Mouse (Mus musculus) skeletal muscle tissue, adult 2 months (tissue): ENCODE measurements around the gene Inpp4b.
A peak's percentile ranks its signal among the peaks of the same experiment; 100 is the strongest.

ENCODE experiments used
- DNase-seq: peaks from one replicate; pipeline ENCODE4 v3.0.0-alpha.2; 2012; ENCODE audit warnings: low read depth, low spot score

Gene Inpp4b

DNA sequence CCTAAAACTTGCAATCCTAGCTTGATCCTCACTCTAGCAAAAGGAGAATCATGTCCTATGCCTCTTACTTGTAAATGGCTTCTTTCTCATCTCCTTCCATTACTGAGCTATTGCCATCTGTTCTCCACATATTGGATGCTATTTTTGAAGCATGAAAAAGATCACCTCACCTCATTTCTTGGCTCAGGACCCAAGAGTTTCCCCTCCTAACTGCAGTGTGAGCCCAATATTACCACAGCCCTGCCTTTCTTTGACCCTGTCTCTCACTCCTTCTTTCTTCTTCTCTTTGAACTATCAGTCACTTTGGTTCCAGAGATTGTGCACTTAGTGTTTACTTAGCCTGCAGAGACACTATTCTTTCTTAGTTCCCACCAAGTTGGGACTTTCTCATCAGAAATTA is 489.1 kb downstream of the Inpp4b start:
- no peak for DNase-seq

DNA sequence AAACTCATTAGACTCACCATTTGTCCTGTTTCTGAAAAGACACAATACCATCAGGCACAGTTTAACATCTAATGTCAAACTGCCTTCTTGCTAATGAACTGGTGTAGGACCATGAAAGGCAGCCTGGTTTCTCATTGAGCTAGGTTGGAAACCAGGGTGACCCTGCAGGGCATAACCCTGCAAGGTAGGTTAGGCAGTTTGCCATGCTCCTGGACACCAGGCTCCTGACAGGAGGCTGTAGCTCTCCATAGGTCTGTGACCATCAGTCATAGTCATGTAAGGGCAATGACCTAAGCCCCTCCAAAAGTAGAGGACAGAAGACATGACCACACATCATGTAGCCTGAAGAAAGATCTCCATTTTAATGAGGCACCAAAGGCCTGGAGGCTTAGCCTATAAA is 491.5 kb downstream of the Inpp4b start:
- no peak for DNase-seq

DNA sequence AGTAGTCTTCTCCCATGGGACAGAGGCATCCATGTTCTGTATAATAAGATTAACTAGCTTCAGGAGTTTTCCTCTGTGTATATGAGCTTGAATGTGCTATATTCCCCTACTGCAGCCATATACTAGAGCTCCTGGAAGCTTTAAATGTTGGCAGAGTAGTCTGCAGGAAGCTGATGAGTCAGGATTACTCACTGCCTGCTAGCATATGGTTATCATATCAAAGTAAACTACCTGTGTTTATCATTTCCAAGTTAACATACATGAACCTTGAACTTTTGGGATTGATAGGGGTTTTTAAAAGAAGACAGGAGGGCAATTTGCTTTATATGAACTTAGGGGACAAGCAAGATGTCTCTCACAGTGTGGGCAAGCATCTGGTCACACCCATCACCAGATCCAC is 498.2 kb downstream of the Inpp4b start:
- no peak for DNase-seq

DNA sequence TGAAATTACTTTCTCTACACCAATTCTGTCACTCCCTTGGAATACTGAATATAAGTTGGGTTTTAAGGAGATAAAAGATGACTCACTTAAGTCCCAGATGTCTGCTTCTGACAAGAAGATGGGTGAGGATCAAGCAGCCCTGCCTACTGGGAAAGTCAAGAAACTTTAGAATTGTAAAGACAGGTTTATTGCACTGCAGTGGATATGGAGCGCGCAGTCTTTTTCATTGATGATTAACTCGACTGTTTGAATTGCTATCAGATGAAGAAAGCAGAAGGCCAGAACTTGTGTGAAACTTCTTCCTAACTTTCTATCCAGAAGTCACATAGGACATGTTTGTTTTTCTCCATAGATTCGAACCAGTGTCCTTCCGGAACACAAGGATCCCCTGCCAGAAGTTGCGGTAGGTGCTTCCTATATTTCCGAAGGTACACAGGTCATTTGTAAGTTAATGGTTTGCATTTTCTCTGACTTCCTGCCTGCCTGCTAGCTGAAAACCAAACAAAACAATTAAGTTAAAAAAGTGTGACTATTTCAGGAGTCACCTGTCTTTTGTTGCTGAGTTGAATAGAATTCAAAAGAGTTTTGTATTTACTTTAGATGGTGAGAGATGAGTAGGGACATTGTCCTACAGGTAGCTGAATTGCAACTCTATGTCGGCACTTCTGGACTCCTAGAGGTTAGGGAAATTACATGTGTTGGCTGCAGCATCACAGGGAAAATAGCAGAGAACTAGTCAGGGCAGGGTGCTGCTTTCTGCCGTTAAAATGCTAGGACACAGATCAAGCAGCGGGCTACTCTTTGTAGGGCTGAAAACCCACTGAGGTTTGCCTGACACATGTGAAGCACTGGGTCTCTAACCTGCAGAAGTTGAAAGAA is 502.0 kb downstream of the Inpp4b start:
- DNase-seq: no peak

DNA sequence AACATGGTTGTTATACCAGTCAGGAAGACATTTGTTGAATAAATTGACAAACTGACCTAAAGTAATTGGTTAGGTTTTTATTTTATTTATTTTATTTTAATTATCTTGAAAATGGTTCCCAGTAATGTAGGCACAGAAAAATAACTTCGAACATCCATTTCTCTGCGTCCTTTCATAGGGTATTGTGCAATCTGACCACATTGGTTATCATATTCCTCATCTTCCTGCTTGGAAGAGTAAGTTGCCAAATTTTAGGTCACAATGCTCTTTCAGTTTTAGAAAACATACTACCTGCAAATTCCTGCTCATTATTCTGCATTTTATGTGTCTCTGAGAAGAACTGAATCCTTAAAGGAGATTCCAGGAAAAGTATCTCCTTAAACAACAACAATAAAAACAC is 505.6 kb downstream of the Inpp4b start:
- DNase-seq: no peak

DNA sequence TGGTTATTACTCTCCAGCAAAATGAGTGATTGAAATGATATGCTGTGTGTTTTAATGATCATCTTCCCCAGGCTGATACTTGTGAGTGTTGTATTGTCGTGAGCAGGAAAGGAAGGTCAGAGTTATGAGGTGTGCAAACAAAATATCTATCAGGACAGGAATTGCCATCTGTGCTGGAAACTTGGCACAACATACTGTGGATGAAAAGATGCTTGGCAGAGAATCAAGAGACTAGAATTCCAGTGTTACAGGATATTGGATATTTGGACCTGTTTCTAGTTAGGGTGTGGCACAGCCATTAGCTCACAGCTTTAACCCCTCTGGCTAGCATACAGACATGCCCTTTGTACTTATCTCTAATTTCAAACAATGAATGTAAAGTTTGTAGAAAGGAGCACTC is 507.6 kb downstream of the Inpp4b start:
- DNase-seq: no peak

DNA sequence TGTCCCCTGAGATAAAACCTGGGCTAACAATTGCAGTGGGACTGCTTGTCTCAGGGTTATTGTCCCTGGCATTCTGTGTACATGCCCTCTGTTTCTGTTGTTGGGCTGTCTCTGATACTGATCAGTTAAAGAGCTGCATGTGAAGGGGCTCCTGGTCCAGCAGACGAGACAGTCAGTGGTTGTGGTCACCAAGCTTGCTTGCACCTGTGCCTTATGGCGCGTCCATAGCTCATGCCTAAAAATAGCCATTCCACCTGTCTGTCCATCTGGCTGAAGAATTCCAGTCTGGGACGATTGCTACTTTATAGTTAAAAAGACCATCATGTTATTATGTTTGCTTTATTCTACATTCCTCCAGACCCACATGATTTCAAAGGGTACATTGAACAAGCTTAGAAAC is 510.8 kb downstream of the Inpp4b start:
- no peak for DNase-seq

DNA sequence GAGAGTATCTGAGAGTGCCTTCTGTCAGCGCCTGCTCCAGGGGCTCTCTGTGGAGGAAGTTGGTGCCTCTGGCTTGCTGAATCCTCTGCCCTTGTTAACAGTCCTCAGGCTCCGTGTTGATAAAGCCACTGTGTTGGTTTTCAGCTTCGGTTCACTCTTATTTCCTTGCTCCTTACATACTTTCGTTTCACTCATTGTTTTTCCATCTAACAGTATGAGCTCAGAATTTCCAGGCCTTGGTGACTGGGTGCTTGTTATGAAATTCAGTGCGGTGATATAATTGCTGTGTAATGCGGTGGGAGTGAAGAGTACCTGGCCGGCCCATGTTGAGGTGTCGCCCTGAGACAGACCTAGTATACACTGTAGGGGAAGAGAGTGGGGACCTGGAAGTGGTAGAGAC is 512.2 kb downstream of the Inpp4b start:
- no peak for DNase-seq

DNA sequence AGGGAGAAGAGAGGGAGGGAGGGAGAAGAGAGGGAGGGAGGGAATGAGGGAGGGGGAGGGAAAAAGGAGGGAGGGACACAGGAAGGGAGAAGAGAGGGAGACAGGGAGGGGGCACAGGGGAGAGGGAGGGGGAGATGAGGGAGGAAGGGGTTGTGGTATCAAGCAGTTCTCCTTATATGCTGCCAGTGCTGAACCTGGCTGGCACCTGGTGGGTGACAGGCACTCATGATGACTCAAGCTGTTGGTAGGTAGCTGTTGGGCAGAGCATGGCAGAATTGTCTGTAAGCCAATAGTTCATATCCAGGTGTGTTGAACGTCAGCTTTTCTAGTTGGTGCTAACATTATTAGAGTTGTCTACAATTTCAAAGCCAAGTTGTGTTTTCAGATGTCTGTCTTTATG is 512.7 kb downstream of the Inpp4b start:
- no peak for DNase-seq

DNA sequence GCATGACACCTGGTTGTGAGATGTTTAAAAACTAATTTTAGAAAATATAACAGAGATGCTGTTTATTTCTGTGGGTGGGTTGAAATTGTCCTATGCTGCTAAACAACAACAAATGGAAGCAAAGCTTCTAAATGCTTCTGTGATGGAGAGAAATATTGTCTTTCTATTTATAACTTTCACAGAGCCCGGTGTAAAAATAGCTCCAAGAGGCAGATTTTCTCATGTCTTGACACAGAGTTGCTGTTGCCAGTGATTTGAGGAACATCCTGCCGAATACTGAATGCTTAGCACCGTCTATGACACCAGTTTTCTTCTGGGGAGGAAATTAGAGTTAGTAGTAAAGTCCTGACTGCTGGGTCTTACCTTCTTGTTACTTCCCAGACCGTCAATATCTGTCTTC is 513.8 kb downstream of the Inpp4b start:
- no peak for DNase-seq

DNA sequence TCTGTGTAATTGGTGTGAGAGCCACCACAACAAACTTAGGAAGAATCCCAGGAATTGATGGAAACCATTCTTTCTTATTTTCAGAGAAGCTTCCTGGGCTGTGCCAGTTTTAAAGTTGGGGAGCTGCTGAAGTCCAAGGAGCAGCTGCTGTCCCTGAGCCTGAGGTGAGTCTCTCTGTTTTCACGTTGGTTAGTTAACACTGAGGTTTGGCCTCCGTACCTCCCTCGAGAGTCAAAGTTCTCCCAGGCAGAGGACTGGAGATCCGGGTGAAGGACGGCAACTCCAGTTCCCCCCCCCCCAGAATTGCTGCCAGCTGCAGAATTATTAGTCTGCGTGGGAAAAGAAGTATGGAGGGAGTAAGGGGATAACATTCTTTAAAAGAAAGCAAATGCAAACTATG is 514.3 kb downstream of the Inpp4b start:
- DNase-seq: no peak

DNA sequence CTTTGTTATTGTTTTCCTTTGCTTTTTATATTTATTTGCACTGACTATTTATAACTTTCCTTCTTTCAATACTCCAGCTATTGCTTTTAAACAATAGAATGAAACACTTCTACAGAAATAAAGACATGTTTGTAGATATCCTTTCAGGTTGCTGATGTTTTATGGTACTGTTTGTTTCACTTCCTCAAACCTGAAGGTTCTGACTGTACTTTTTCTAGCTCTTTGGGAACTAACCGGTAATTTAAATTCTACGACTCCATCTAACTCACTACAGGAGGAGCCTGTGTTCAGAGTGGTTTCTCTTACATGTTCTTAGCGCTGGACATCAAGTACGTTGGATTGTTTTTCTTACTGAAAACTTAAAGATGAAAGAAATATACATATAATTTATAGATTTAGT is 516.0 kb downstream of the Inpp4b start:
- no peak for DNase-seq

DNA sequence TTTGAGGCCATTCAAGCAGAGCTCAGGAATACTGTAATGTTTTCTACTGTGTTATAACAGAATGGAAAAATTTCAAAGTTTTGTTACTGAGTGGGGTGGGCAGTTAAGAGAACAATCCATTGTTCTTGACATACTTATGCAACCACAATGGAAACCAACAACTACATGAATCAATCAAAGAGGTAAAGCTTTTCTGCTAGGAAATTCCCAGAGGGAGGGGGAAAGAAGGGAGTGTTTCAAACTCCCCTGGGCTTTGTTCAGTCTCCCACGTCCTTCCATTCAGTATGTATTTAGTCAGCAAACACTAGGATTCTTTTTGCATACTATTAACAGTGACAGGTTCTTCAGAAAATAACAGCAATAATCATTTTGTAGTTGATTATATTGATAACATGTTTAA is 517.4 kb downstream of the Inpp4b start:
- no peak for DNase-seq

DNA sequence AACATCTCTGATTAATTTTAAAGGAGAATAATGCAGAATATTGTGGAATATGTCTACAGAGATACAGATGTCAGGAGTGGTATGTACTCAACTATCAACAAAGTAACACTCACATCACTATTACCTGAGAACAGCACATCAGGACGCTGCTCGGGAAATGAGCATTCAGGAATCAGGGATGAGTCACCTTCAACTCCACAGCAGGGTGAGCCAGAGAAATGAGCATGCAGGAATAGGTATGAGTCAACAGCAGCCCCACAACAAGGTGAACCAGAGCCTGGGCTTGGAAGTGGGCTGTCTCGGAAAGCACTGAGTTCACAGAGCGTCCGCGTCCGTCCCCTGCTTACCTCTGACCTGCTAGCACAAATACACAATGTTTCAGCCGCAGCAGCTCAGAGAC is 519.0 kb downstream of the Inpp4b start:
- no peak for DNase-seq

DNA sequence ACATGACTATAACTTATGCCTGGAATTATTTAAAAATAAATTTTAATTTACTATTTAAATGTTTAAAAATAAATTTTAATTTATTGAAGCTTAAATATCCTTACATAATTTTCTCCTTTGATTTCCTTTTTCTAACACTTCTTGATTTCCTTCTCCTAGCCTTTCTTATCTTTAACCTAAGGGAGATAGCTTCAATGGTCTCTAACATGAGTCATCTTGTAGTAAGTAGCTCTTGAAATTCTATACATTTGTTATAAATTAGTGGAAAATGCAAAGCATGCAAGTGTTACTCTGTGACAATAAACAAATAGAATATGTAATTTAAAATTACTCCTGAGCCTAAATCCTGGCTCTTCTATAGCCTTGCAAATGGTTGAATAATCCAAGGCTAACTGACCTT is 520.4 kb downstream of the Inpp4b start:
- no peak for DNase-seq

DNA sequence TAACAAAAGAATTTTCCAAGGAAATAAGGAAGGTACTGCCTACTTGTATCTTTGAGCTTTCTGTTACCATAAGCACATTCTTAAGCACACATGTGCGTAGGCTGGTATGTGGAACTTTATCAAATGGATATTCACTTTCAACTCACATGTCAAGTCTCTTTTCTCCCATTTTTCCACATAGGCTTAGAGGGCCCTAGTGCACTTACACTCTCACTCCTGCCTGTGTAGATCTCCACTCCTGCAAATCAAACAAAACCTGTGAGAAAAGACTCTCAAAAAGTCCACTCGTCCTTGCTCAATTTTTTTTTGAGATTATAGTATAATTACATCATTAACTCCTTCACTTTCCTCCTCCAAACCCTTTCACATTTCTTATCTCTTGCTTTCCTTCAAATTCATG is 522.0 kb downstream of the Inpp4b start:
- no peak for DNase-seq

DNA sequence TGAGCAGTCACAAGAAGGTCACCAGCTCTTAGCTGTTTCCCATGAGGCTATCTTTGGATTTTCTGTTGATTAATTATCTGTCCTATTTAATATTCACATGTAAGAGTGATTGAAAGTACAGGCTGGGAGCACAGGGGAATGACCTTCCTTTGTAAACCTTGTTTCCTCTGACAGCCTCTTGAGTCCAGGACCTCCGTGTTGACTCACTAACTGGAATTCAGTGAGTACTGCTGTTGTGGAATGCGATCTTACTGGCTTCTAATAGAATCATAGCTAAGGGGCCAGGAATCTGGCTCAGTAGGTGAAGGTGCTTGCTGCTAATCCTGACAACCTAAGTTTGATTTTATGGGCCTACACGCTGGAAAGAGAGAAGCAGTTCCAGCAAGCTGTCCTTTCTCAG is 523.3 kb downstream of the Inpp4b start:
- peak; percentile 19 for DNase-seq

DNA sequence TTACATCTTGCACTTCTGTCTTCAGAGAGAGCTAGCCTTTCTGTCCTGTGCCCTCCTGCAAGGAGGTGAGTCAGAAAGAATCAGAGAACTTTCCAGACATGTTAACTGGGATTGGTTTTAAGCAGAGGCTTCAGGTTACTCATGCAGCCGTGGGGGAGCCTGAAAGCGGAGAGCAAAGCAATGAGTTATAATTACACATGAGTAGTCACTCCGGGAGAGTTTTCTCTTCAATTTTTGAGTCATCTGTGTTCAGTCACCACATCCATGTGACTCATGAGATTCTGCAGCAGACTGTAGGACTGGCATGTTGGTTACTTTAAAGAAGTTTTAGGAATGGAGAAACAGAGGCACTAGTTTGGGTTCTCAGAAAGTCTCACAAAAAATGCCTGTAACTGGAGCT is 524.7 kb downstream of the Inpp4b start:
- peak; percentile 39 for DNase-seq

DNA sequence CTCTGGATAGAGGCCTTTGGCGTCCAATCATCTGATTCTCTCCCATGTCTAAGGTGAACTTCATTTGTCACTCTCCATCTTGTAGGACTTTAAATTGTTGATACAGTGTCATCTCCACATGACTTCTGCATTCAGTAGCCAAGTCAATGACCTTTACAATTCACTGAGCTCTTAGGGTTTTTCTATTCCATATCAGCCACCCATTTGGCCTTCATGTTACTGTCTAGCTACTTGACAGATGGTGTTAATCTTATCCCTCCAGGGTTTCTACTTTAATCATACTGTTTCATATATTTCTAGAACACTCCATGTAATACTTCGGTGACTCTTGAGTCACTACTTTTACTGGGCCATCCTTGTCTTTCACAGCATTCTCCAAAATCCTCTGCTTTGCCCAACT is 528.1 kb downstream of the Inpp4b start:
- no peak for DNase-seq

DNA sequence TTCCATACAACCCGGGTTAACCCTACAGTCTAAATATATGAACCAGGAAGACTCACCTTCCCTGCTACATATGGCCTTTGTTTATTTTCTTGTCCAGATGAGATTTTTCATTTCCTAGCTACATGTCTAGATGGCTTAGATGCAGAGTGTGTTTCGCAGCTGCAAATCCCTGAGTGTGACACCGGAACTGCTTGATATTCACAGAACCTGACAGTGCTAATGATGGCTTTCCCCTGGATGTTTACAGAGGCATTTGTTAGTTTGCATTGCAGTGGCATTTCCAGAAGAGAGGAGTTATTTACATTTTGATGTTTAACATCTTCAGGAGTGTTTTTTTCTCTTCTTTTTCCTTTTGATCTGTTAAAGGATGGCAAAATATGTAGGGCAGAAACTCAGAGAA is 537.7 kb downstream of the Inpp4b start:
- no peak for DNase-seq

DNA sequence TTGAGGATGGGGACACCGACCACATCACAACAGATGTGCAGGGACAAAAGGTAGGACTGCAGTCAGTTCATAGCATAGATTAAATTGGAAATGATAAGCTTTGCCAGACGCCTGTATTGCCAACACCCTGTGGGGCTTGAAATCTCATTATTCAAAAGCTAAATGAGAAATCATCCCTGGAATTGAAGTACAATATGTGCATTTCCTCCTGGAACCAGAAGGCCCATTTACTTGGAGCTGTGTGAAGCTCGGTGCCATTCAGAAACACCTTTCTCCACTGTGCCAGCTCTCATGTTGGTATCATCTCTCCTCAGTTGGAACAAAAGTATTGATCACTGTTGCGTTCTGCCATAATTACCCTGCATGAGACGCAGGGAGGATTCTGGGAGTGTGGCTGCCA is 541.8 kb downstream of the Inpp4b start:
- DNase-seq: no peak

DNA sequence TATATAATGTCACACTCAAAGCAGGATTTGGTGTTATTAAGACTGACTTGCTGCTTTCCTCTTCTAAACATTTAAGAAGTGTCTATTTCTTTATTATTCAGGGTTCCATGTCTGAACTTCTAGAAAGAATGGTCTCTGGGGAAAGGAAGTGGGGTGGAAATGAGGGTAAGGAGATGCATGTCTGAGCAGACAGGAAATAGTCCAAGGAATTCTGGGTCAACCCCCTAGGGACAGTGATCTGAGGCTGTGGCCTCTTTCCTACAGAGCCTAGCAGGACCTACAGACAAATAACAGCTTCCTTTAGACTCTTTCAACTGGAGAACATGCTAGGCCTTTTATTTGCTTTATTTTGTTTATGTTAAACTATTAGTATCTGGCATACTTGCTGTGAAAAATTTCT is 546.5 kb downstream of the Inpp4b start:
- peak; percentile 4 for DNase-seq

DNA sequence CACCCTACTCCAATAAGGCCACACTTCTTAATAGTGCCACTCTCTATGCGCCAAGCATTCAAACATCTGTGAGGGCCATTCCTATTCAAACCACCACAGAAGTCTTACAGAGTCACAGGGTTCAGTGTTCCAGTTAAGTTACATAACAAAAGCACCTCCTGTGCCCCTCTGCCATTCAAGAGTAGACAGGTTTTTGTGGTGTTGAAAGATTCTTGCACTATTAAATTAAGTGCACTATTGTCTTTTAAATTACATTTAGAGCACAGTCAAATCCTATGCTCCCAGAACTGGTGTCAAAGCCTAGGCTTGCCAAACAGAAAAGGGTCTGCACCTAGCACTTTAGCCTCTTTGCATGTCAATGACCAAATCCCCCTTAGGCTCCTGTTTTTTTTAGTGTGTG is 550.9 kb downstream of the Inpp4b start:
- DNase-seq: no peak

DNA sequence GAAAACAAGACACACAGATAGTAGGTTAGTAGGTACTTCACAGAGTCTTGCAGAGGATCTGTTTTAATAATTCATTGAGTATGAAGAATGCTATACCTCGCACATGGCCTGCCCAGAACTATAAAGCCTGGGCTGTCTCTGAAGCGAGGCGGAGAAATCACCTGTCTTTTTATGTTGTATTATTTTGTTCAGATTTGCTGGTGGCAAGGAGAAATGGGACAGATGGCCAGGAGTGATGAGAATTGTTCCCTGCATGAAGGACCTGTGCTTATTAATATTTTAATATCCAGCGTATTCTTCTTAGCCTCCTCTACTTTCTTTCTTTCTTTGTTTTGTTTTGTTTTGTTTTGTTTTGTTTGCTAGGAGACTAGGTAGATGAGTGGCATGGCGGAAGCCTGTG is 604.5 kb downstream of the Inpp4b start:
- DNase-seq: no peak
